Mouse (Mus musculus) kidney, adult 2 months (tissue): ENCODE results near the gene Mknk1. TPM values are rescaled to one million over a fixed set of nuclear protein-coding genes. Genes with fewer than 3 reads are reported as not detected.

Experiments used
- DNase-seq: peaks from one replicate; pipeline ENCODE4 v3.0.0; 2021
- H3K27ac ChIP-seq: fragments of 200-500 bp; 2 replicates; pipeline ENCODE4 v1.5.1; 2012; ENCODE audit warnings: low read depth, low read length, control low read depth, inconsistent platforms; ENCODE audit not compliant: insufficient read depth
- H3K27me3 ChIP-seq: fragments of 200-500 bp; replicated peaks from 2 replicates; pipeline ENCODE4 v1.6.1; 2012; ENCODE audit warnings: mild to moderate bottlenecking, moderate library complexity, low read length, inconsistent platforms; ENCODE audit not compliant: control insufficient read depth, insufficient read depth
- H3K36me3 ChIP-seq: fragments of 200-500 bp; 2 replicates; pipeline ENCODE4 v1.6.1; 2012; ENCODE audit warnings: mild to moderate bottlenecking, moderate library complexity, low read length, inconsistent platforms; ENCODE audit not compliant: control insufficient read depth, insufficient read depth
- H3K4me1 ChIP-seq: fragments of 200-500 bp; 2 replicates; pipeline ENCODE4 v1.6.1; 2011; ENCODE audit warnings: low read length; ENCODE audit not compliant: control insufficient read depth, insufficient read depth
- H3K4me3 ChIP-seq: fragments of 200-500 bp; 2 replicates; pipeline ENCODE4 v1.5.1; 2011; ENCODE audit warnings: mild to moderate bottlenecking, low read depth, low read length, control low read depth; ENCODE audit not compliant: insufficient read depth
- CTCF ChIP-seq: fragments of 200-500 bp; conservative IDR thresholded peaks from 2 replicates; pipeline ENCODE4 v1.5.1; 2011; ENCODE audit warnings: low read depth, mild to moderate bottlenecking, control low read depth, low read length, moderate library complexity, mixed read lengths; ENCODE audit not compliant: insufficient read depth, insufficient read length
- POLR2A ChIP-seq: fragments of 200-500 bp; IDR thresholded peaks from one replicate; pipeline ENCODE4 v1.6.1; 2011; ENCODE audit warnings: low read depth, low read length, control low read depth
- WGBS: fragments of 180-500 bp; shearing (Covaris S2); methylation state at CpG from one replicate; pipeline ENCODE4 v1.1.7; 2018; 5-methylcytosine and 5-hydroxymethylcytosine counted together
- polyA plus RNA-seq: library from polyadenylated mRNA; depleted of rRNA; stranded (reverse); fragments of >200 nt; gene quantifications from 2 replicates; pipeline ENCODE4 v1.2.3, GENCODE M21; 2012

The Mknk1 gene
- polyA plus RNA-seq, 1 experiment: 30.6 TPM

GRCm38 (mm10) chr4:115885846-115886245 is 46.8 kb downstream of the Mknk1 start:
- H3K4me3 ChIP-seq: no peak overlapping the region
- H3K4me1 ChIP-seq: no peaks in the 10 kb centered on the region
- peaks cover 2% of the 10 kb centered on the region for H3K27me3 ChIP-seq
- 84% methylated on average over 3 of the region's 3 CpGs for WGBS
- H3K27ac ChIP-seq: no peak overlapping the region
- no peak for DNase-seq
- H3K36me3 ChIP-seq: no peaks in the 10 kb centered on the region
- TF ChIP-seq CTCF: no peak
- TF ChIP-seq POLR2A: no peak

DNA sequence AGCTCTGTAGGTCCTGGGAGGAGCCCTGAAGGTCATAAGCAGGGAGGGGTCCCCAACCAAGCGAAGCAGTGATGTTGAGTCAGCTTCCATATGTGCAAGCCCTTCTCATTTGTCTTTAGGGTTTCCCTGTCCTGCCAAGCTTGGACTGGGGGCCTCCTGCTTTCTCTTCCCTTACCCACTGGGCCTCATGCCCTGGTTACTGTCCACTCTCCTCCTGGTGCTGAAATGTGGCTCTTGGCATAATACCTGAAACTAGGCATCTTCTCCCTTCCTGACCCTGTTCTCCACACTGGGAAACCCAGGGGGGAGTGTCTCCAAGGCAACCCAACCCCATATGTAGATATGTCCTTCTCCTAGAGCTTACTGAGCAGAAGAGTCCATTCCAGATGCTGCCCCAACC is 47.9 kb downstream of the Mknk1 start:
- Histone ChIP-seq H3K27me3 (peaks cover 2% of the 10 kb centered on the region), H3K4me1 (no peaks in the 10 kb centered on the region), H3K27ac (no peak overlapping the region), H3K4me3 (no peak overlapping the region), H3K36me3 (no peaks in the 10 kb centered on the region)
- WGBS: 46% methylated on average over 1 of the region's 1 CpGs
- no peak for DNase-seq
- TF ChIP-seq CTCF (no peak), POLR2A (no peak)

GRCm38 (mm10) chr4:115890066-115890465 is 51.1 kb downstream of the Mknk1 start:
- WGBS: 13% methylated on average over 6 of the region's 6 CpGs
- peaks cover 2% of the 10 kb centered on the region for H3K27me3 ChIP-seq
- no peak overlapping the region for H3K4me3 ChIP-seq
- DNase-seq: no peak
- no peaks in the 10 kb centered on the region for H3K36me3 ChIP-seq
- TF ChIP-seq CTCF (no peak), POLR2A (no peak)
- H3K4me1 ChIP-seq: no peaks in the 10 kb centered on the region
- no peak overlapping the region for H3K27ac ChIP-seq

DNA sequence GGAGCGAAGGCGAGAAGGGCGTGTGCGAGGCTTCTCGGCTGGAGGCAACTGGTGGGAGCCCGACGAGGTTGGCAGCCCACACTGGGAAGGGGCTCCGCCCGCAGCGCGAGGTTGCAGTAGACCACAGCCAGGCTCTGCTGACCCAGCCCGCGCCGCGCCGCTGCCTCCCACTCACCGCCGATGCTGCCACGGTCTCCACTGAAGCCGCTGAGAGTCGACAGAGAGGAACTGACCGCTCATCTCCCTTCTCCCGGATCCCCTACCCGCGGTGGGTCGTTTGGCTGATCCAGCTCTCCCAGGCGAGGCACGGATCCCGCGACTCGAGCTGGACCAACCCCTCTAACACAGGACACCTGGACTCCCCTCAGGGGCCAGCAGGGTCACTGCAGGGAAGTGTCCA is 51.6 kb downstream of the Mknk1 start, which contains the start of gene 6430628N08Rik:
6430628N08Rik (plus strand) TSS at position 113 of the 400 bp plus-strand sequence.
- Histone ChIP-seq H3K4me3 (no peak within 1 kb of the TSS), H3K36me3 (no peaks in the 10 kb centered on the region), H3K27me3 (peaks cover 2% of the 10 kb centered on the region), H3K27ac (no peak within 1 kb of the TSS), H3K4me1 (no peaks in the 10 kb centered on the region)
- DNase-seq: no peak
- 3% methylated on average over 31 of the region's 31 CpGs for WGBS
- no peak for TF ChIP-seq POLR2A
- TF ChIP-seq CTCF: no peak

GRCm38 (mm10) chr4:115894281-115894680 is 55.3 kb downstream of the Mknk1 start:
- no peak overlapping the region for H3K4me3 ChIP-seq
- H3K4me1 ChIP-seq: no peaks in the 10 kb centered on the region
- H3K36me3 ChIP-seq: no peaks in the 10 kb centered on the region
- peak; percentile 88 for DNase-seq
- 13% methylated on average over 3 of the region's 3 CpGs for WGBS
- TF ChIP-seq POLR2A: no peak
- TF ChIP-seq CTCF: no peak
- no peak overlapping the region for H3K27ac ChIP-seq
- peaks cover 2% of the 10 kb centered on the region for H3K27me3 ChIP-seq

DNA sequence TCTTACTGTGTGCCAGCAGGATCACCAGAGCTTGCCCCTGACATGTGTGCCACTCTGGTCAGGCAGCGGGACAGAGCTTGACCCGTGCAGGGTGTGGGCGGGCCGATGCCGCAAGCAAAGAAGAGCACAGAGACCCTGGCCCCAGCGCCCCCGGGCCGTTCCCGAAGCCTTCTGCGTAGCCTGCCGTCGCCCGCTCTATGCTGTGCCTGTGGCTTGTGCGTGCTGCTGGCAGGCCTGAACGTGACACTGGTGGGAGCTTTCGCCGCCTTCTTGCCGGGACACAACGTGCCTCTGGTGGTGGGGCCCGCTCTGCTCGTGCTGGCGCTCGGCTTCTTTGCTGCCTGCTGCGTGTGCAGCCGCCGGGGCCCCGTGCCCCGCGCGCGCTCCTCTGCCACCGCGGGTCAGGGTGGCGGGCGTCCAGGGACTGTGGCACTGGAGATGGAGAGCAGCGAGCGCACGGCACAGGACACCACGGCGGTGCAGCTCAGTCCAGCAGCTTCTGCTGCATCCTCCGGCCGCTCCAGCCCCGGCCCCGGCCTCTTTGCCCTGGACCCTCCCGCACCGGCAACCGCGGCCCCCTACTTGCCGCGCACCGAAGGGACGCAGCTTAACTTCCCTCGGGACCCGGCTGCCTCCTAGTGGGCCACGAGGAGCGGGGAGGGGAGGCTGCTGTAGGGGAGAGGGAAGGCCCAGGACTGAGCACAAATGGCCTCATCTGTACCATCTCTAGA is 59.1 kb downstream of the Mknk1 start:
- H3K4me3 ChIP-seq: no peak overlapping the region
- no peaks in the 10 kb centered on the region for H3K27me3 ChIP-seq
- H3K36me3 ChIP-seq: no peaks in the 10 kb centered on the region
- no peak for TF ChIP-seq CTCF
- TF ChIP-seq POLR2A: no peak
- WGBS: 3% methylated on average over 56 of the region's 56 CpGs
- H3K27ac ChIP-seq: no peak overlapping the region
- no peaks in the 10 kb centered on the region for H3K4me1 ChIP-seq
- no peak for DNase-seq

GRCm38 (mm10) chr4:115902816-115903215 is 63.8 kb downstream of the Mknk1 start:
- H3K4me3 ChIP-seq: no peak overlapping the region
- no peak overlapping the region for H3K27ac ChIP-seq
- DNase-seq: peak; percentile 79
- no peaks in the 10 kb centered on the region for H3K4me1 ChIP-seq
- H3K27me3 ChIP-seq: no peaks in the 10 kb centered on the region
- no peaks in the 10 kb centered on the region for H3K36me3 ChIP-seq
- WGBS: 20% methylated on average over 5 of the region's 5 CpGs
- peak; percentile 75 for TF ChIP-seq CTCF
- no peak for TF ChIP-seq POLR2A
